Mouse (Mus musculus) urinary bladder, adult 18-20 months (tissue): Measurements from ENCODE around the gene Tmem51.
"Not testable (repeated sequence)": the region's sequence is repeated elsewhere in the genome, so short reads cannot be mapped to it uniquely, and the experiment has no call there.

ENCODE experiments used
- DNase-seq, 2 experiments: peaks; one replicate each; pipeline ENCODE4 v3.0.0; 2022; ENCODE audit warnings: low spot score in 2 of 2, mixed read lengths in 2 of 2

The Tmem51 gene

GRCm38 (mm10) chr4:142060455-142061378, 23.4 kb downstream of the Tmem51 start:
- no peak for DNase-seq

- DNase-seq = no peak
Observed at GRCm38 (mm10) chr4:142059841-142060193, 24.3 kb downstream of the Tmem51 start.

GRCm38 (mm10) chr4:142059113-142059840, 24.8 kb downstream of the Tmem51 start:
- DNase-seq = no peak

GRCm38 (mm10) chr4:142057529-142058216, 26.4 kb downstream of the Tmem51 start:
- DNase-seq = peak; percentile 69 to 72

GRCm38 (mm10) chr4:142055600-142055999, 28.5 kb downstream of the Tmem51 start:
- no peak for DNase-seq

DNA sequence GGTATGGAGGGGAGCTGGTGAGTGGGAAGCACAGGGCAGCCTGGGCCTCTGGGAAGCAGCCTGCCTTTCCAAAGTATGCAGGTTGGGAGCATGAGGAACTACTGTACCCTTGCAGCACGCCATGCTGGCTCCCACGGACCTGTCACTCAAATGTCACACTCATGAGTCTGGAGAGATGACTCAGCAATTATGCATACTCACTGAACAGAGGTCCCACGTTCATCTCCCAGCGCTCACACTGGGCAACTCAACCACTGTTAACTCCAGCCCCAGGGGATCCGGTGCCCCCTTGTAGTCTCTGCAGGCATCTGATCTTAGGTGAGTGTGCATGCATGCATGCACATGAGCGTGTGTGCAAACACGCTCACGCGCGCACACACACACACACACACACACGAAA, 29.5 kb downstream of the Tmem51 start:
- DNase-seq = no peak

- DNase-seq = no peak
Observed at GRCm38 (mm10) chr4:142053661-142054448, 30.2 kb downstream of the Tmem51 start.

DNA sequence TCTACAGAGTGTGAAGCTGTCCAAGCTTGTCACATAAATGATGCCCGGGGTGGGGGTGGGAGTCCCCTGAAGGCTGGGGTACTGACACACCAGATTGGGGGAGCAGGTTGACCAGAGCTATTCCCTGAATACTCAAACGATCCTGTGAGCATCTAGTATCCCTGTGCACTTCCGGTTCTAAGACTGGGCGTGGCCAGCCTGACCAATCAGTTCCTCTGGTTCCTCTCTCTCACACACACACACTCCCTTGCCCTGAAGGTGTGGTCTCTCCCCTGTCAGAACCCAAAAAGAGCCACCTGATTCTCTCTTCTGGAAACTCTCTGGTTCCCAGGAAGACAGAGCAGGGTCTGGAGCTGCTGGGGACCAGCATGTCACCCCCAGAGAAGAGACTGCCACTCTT, 30.8 kb downstream of the Tmem51 start:
- no peak for DNase-seq

GRCm38 (mm10) chr4:142052391-142053132, 31.5 kb downstream of the Tmem51 start:
- no peak for DNase-seq

GRCm38 (mm10) chr4:142051883-142052282, 32.2 kb downstream of the Tmem51 start:
- not testable (repeated sequence) for DNase-seq

DNA sequence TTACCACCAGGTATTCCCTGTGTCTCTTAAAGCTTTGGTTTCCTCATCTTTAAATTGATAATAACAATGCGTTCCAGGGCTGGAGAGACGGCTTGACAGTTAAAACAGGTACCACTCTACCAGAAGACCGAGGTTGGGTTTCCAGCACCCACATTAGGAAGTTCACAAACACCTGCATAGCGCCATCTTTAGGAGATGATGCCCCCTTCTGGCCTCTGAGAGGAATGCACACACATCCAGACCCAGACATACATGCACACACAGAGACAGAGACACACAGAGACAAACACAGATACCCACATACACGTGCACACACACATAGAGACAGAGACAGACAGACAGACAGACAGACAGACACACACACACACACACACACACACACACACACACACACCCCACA, 34.1 kb downstream of the Tmem51 start:
- no peak for DNase-seq

GRCm38 (mm10) chr4:142048391-142048790, 35.7 kb downstream of the Tmem51 start:
- no peak for DNase-seq

- no peak for DNase-seq
Observed at GRCm38 (mm10) chr4:142047005-142047404, 37.1 kb downstream of the Tmem51 start.

DNA sequence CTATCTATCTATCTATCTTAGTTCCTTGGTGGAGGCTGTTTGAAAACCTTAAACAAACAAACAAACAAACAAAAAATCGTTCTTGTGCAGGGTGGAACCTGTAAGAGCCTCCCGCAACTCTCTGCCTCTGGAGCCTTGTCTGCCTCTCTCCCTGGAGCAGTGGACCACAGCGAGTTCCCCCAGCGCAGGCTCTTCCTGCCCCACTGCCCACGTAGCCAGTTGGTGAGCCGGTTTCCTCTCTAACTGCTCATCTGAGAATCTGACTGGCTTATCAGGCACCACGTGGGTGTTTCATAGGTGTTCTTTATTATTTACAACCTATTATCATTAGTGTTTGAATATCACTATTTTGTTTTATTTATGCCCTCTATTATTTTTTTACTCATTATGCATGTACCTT, 37.6 kb downstream of the Tmem51 start:
- DNase-seq = no peak

DNA sequence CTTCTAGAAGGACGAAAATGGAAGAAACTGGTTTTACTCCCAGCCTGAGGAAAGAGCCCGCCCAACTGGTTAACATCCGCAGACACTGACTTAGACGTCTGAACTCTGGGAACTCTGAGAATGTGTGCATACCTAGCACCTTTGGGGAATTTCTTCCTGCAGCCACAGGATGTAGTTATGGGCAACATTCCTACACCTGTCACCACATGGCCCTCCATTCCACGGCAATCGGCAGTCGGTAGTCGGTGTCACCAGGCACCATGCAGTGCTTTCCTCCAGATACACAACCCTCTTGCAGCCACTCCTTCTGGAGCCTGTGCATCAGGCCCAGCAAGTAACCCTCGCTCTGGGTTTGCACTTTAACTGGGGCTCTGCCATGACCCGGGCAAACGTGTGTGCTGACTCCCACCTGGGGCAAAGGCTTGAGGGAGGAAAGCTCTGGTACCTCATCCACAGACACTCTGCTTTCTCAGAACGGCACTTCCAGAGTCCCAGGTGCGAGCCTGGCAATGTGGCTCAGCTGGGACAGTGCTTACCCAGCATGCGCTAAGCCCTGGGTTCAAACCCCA, 38.4 kb downstream of the Tmem51 start:
- no peak for DNase-seq

- no peak for DNase-seq
Observed at GRCm38 (mm10) chr4:142044452-142044851, 39.7 kb downstream of the Tmem51 start.

- DNase-seq = no peak
Observed at GRCm38 (mm10) chr4:142039662-142040353, 44.3 kb downstream of the Tmem51 start.

DNA sequence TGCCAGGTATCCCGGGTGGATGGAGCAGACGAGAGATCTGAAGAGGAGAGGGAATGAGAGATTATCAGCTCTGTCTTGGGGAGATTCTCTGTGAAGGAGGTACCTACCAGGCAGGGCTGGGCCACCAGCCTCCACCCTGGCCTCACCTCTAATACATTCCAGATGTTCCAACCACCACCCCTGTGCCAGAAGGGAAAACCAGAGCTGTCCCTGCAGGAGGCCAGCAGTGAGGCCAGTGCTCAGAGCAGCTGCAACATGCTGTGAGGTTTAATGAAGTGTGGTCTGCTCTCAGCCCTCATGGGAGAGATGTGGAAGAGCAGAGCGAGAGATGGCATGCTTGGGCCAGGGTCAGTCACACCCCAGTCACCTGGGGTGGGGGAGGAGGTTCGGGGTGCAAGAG, 46.2 kb downstream of the Tmem51 start:
- DNase-seq = no peak

- no peak for DNase-seq
Observed at GRCm38 (mm10) chr4:142028533-142028932, 55.6 kb downstream of the Tmem51 start.

DNA sequence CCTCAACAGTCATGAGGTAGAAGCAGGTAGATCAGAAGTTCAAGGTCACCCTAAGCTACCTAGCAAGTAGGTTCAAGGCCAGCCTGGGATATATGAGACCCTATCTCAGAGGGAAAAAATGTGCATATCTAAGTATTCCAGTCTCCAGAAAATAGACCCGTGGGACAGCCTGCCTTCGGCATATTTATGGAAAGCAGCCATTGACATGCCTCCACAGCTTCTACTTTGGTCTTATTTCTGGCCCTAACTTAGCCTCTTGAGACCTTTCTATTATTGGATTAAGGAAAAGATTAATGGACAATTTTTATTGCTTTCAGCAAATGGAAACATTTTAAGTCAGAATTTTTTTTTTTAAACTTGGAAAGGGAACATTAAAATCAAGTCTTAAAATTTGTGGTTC, 57.1 kb downstream of the Tmem51 start:
- no peak for DNase-seq
